Mouse (Mus musculus): ENCODE results near the gene Ddx47. TPM values are rescaled to one million over a fixed set of nuclear protein-coding genes. Genes with fewer than 3 reads are reported as not detected.
A peak's percentile ranks its signal among the peaks of the same experiment; 100 is the strongest.

The Ddx47 gene
- polyA plus RNA-seq, 1 experiment from 2014 or later, result 74.2 TPM

DNA sequence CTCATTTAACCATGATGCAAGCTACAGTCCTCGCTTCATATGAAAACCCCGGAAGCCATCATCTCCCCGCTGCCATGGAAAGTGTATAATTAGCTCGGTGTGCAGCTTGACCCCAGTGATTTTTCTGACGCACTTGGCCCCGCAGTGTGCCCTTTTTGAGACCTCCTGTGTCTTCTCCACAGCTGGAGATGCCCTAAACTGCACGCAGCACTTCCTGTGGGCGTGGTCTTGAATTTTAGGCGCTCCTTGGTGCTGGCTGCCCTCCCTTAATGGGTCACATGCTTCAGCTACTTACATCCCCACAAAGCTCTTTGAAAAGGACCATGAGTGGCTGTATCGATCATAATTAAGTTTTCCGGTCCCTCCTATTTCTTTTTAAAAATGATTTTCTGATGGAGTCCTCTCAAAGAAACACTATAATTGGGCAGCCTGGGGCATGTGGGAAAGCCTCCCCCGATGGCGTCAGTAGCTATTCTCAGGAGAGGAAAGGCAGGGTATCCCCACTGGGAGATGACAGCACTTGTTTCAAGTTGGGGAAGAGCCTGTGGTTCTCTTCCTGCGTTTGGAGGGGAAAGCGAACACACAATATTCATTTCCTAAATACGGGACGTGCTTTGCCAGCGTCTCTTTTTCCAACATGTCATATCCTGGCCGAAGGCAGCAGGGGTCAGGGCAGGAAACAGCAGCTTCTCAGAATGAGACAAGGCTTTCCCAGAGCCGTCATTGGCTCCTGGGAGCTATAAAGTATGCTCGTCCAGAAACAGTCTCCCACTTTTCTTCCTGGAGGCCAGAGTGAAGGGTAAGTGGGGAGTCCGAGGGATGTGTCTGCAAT, 30.0 kb upstream of the Ddx47 start, which contains the start of gene Apold1:
Gene Apold1, plus strand, starts transcription at position 488 of the 832 bp plus-strand sequence.
- Histone ChIP-seq H3K4me3 (ENCODE audit: low read length) (0 out of 2 replicates have a peak within 1 kb of the TSS, but pooled peaks have one; percentile 12), H3K27ac (ENCODE audit: low read depth, low read length) (no peak within 1 kb of the TSS), H3K9me3 (ENCODE audit: control insufficient read depth, low read length) (no peaks in the 10 kb centered on the region), H3K27me3 (replicated peaks; ENCODE audit: control insufficient read depth, insufficient read depth, low read length) (no peaks in the 10 kb centered on the region), H3K4me2 (ENCODE audit: low read length) (peak within 1 kb of the TSS; percentile 46), H3K9ac (ENCODE audit: low read depth, low read length) (no peak within 1 kb of the TSS), H3K4me1 (ENCODE audit: control insufficient read depth, insufficient read depth, low read depth, low read length) (peaks cover 4% of the 10 kb centered on the region; the same call in 1 of the 2 replicates), H3K36me3 (ENCODE audit: control insufficient read depth, insufficient read depth, low read length) (no peaks in the 10 kb centered on the region)
- 43% methylated on average over 22 of the region's 22 CpGs for WGBS
- ATAC-seq, result no peak

DNA sequence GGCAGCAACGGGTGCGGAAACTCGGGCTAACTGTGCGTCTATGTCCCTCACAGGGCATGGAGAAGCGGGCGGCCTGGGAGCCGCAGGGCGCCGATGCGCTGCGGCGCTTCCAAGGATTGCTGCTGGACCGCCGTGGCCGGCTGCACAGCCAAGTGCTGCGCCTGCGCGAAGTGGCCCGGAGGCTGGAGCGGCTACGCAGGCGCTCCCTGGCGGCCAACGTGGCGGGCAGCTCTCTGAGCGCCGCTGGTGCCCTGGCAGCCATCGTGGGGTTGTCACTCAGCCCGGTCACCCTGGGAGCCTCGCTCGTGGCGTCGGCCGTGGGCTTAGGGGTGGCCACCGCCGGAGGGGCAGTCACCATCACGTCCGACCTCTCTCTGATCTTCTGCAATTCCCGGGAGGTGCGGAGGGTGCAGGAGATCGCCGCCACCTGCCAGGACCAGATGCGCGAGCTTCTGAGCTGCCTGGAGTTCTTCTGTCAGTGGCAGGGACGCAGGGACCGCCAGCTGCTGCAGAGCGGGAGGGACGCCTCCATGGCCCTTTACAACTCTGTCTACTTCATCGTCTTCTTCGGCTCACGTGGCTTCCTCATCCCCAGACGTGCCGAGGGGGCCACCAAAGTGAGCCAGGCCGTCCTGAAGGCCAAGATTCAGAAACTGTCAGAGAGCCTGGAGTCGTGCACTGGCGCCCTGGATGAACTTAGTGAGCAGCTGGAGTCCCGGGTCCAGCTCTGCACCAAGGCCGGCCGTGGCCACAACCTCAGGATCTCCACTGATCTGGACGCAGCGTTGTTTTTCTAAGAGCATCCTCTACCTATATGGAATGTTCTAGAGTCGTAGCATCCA, 27.7 kb upstream of the Ddx47 start:
- WGBS, result 3% methylated on average over 58 of the region's 62 CpGs
- H3K9me3 ChIP-seq (ENCODE audit: control insufficient read depth, low read length), result no peaks in the 10 kb centered on the region
- H3K4me3 ChIP-seq (ENCODE audit: low read length), result peak overlapping the region; percentile 68
- peak overlapping the region; percentile 83 for H3K4me2 ChIP-seq (ENCODE audit: low read length)
- ATAC-seq, result peak; percentile 93
- H3K27me3 ChIP-seq (replicated peaks; ENCODE audit: control insufficient read depth, insufficient read depth, low read length), result no peaks in the 10 kb centered on the region
- peaks cover 4% of the 10 kb centered on the region; the same call in 1 of the 2 replicates for H3K4me1 ChIP-seq (ENCODE audit: control insufficient read depth, insufficient read depth, low read depth, low read length)
- peak overlapping the region; percentile 68 for H3K27ac ChIP-seq (ENCODE audit: low read depth, low read length)
- H3K36me3 ChIP-seq (ENCODE audit: control insufficient read depth, insufficient read depth, low read length), result no peaks in the 10 kb centered on the region
- H3K9ac ChIP-seq (ENCODE audit: low read depth, low read length), result peak overlapping the region; percentile 80

DNA sequence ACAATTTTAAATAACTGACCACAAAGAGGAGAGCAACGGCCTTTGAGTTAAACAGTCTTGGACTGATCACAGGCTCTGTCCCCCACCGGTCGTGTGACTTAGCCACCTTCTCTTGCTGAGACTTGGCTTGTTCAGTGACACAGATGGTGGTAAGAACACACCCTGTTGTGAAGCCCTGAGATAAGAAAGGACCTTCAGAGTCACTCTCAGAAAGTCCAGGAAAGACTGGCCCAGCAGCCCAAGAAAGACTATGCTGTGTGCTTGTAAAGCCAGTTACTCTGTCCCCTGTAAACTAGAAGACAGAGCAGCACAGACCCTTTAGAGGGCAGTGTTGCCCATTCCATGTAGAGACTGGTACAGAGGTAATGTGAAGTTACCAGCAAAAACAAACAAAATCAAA, 26.7 kb upstream of the Ddx47 start:
- H3K4me2 ChIP-seq (ENCODE audit: low read length), result no peak overlapping the region

DNA sequence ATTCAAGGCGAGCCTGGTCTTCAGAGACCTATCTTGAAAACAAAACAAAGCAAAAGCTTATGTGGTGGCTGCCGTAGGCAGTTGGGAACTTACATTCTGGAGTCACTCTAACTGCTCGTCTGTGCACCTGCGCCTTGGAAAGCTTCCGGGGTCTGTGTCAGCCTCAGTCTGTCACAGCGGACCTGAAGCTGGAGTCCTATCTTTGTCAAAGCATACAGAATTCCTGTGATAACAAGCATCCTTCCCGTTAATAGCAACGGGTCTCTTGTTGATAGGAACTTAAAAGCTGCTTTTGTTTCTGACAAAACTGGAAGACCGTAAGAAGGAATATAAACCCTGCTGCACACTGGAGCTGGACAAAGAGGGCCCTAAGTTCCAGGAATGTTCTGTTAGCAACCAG, 23.0 kb upstream of the Ddx47 start:
- no peak overlapping the region for H3K4me3 ChIP-seq (ENCODE audit: low read length)
- 81% methylated on average over 9 of the region's 9 CpGs for WGBS
- H3K9ac ChIP-seq (ENCODE audit: low read depth, low read length), result no peak overlapping the region
- no peak for ATAC-seq
- H3K9me3 ChIP-seq (ENCODE audit: control insufficient read depth, low read length), result no peaks in the 10 kb centered on the region
- no peak overlapping the region for H3K27ac ChIP-seq (ENCODE audit: low read depth, low read length)
- H3K27me3 ChIP-seq (replicated peaks; ENCODE audit: control insufficient read depth, insufficient read depth, low read length), result no peaks in the 10 kb centered on the region
- H3K36me3 ChIP-seq (ENCODE audit: control insufficient read depth, insufficient read depth, low read length), result no peaks in the 10 kb centered on the region
- no peak overlapping the region for H3K4me2 ChIP-seq (ENCODE audit: low read length)
- H3K4me1 ChIP-seq (ENCODE audit: control insufficient read depth, insufficient read depth, low read depth, low read length), result peaks cover 2% of the 10 kb centered on the region; the same call in 1 of the 2 replicates

More for the DNA sequence above, 26.7 kb upstream of the Ddx47 start:
- Histone ChIP-seq H3K9me3 (ENCODE audit: control insufficient read depth, low read length) (no peaks in the 10 kb centered on the region), H3K36me3 (ENCODE audit: control insufficient read depth, insufficient read depth, low read length) (no peaks in the 10 kb centered on the region), H3K4me3 (ENCODE audit: low read length) (no peak overlapping the region), H3K9ac (ENCODE audit: low read depth, low read length) (no peak overlapping the region), H3K27ac (ENCODE audit: low read depth, low read length) (no peak overlapping the region), H3K4me1 (ENCODE audit: control insufficient read depth, insufficient read depth, low read depth, low read length) (peaks cover 4% of the 10 kb centered on the region; the same call in 1 of the 2 replicates), H3K27me3 (replicated peaks; ENCODE audit: control insufficient read depth, insufficient read depth, low read length) (no peaks in the 10 kb centered on the region)
- peak; percentile 50; the same call in 1 of the 2 replicates for ATAC-seq
- WGBS, result 74% methylated on average over 3 of the region's 3 CpGs

DNA sequence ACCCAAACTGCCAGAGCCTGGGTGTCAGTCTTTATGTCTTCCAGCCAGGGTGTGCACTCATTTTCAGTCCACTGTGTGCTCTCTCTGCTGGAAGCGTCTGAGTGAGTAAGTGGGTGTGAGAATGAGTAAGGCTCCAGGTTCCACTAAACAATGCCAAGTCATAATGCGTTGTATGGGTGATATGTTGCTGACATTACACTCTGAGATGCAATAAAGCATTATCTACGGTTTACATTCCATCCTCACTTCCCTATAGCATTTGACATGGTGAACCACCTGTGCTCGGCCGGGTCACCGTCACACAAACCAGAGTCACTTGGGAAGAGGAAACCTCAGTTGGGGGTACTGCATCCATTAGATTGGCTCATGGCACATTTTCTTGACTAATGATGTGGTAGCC, 20.7 kb upstream of the Ddx47 start:
- Histone ChIP-seq H3K36me3 (ENCODE audit: control insufficient read depth, insufficient read depth, low read length) (no peaks in the 10 kb centered on the region), H3K4me1 (ENCODE audit: control insufficient read depth, insufficient read depth, low read depth, low read length) (no peaks in the 10 kb centered on the region), H3K4me3 (ENCODE audit: low read length) (no peak overlapping the region), H3K27me3 (replicated peaks; ENCODE audit: control insufficient read depth, insufficient read depth, low read length) (no peaks in the 10 kb centered on the region), H3K4me2 (ENCODE audit: low read length) (no peak overlapping the region), H3K27ac (ENCODE audit: low read depth, low read length) (no peak overlapping the region), H3K9me3 (ENCODE audit: control insufficient read depth, low read length) (no peaks in the 10 kb centered on the region), H3K9ac (ENCODE audit: low read depth, low read length) (no peak overlapping the region)
- no peak for ATAC-seq
- WGBS, result 90% methylated on average over 6 of the region's 6 CpGs

DNA sequence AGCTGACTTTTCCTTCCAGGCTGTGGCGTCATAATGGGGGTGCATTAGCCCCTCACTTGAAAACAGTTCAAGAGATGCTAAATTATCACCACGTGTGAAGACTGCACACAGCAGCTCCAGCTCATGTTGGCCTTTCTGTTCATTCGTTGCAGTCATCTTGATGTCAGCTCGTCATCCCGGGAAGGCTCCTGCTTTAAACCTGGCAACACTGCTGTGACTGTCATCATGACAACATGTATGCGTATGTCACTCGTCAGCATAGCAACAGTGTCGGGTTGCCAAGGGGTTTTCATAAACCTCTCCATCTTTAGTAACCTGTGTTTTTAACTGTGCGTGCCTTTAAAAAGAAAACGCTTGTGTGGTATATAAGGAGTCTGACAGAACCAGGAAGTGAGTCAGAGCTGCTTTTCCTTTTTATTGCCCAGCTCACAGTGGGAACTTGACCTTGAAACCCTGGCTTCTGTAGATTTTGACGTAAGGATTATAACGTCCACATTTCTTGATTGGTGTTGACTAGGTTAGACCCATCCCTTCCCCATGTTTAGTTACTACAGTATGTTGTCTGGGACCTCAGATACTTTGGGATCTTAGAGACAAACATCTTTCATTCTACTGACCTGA, 17.3 kb upstream of the Ddx47 start:
- H3K4me1 ChIP-seq (ENCODE audit: control insufficient read depth, insufficient read depth, low read depth, low read length), result no peaks in the 10 kb centered on the region
- H3K27me3 ChIP-seq (replicated peaks; ENCODE audit: control insufficient read depth, insufficient read depth, low read length), result no peaks in the 10 kb centered on the region
- H3K4me2 ChIP-seq (ENCODE audit: low read length), result no peak overlapping the region
- no peak; the same call in 1 of the 2 replicates for ATAC-seq
- H3K36me3 ChIP-seq (ENCODE audit: control insufficient read depth, insufficient read depth, low read length), result no peaks in the 10 kb centered on the region
- WGBS, result 67% methylated on average over 12 of the region's 12 CpGs
- H3K9ac ChIP-seq (ENCODE audit: low read depth, low read length), result no peak overlapping the region
- H3K4me3 ChIP-seq (ENCODE audit: low read length), result no peak overlapping the region
- no peak overlapping the region for H3K27ac ChIP-seq (ENCODE audit: low read depth, low read length)
- no peaks in the 10 kb centered on the region for H3K9me3 ChIP-seq (ENCODE audit: control insufficient read depth, low read length)

DNA sequence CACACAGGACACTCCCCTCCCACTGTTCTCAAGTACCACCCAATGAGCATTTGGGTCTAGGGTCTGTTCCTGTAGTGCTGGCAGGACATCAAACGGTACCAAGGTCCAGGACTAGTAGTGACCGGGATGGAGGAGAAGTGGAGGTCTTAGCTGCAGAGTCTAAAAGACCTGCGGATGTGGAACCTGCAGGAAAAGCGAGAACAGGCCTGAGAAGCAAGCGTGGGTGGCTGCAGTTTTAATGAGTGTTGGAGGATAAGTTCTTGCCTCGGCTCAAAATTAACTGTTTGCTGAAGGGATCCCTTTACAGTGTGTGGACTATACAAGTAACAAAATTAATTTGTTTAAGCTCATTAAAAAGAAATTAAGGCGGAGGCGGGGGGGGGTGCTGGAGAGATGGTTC, 16.4 kb upstream of the Ddx47 start:
- WGBS, result 82% methylated on average over 8 of the region's 8 CpGs
- Histone ChIP-seq H3K27me3 (replicated peaks; ENCODE audit: control insufficient read depth, insufficient read depth, low read length) (no peaks in the 10 kb centered on the region), H3K4me3 (ENCODE audit: low read length) (no peak overlapping the region), H3K9ac (ENCODE audit: low read depth, low read length) (no peak overlapping the region), H3K27ac (ENCODE audit: low read depth, low read length) (no peak overlapping the region), H3K9me3 (ENCODE audit: control insufficient read depth, low read length) (no peaks in the 10 kb centered on the region), H3K4me2 (ENCODE audit: low read length) (no peak overlapping the region), H3K36me3 (ENCODE audit: control insufficient read depth, insufficient read depth, low read length) (no peaks in the 10 kb centered on the region), H3K4me1 (ENCODE audit: control insufficient read depth, insufficient read depth, low read depth, low read length) (no peaks in the 10 kb centered on the region)
- no peak for ATAC-seq

DNA sequence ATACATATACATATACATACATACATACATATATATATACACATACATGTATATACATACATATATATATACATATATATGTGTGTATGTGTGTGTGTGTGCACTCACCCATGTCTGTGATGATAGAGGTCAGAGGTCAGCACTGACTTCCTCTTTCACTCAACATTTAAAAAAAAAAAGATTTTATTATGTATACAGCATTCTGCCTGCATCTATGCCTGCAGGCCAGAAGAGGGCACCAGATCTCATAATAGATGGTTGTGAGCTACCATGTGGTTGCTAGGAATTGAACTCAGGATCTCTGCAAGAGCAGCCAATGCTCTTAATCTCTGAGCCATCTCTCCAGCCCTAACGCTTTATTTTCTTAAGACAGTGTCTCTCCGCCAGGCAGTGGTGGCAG, 14.5 kb upstream of the Ddx47 start:
- no peaks in the 10 kb centered on the region for H3K27me3 ChIP-seq (replicated peaks; ENCODE audit: control insufficient read depth, insufficient read depth, low read length)
- no peak overlapping the region for H3K4me3 ChIP-seq (ENCODE audit: low read length)
- H3K9ac ChIP-seq (ENCODE audit: low read depth, low read length), result no peak overlapping the region
- H3K27ac ChIP-seq (ENCODE audit: low read depth, low read length), result no peak overlapping the region
- no peaks in the 10 kb centered on the region for H3K36me3 ChIP-seq (ENCODE audit: control insufficient read depth, insufficient read depth, low read length)
- 92% methylated on average over 2 of the region's 2 CpGs for WGBS
- H3K4me2 ChIP-seq (ENCODE audit: low read length), result no peak overlapping the region
- H3K4me1 ChIP-seq (ENCODE audit: control insufficient read depth, insufficient read depth, low read depth, low read length), result no peaks in the 10 kb centered on the region
- ATAC-seq, result no peak
- H3K9me3 ChIP-seq (ENCODE audit: control insufficient read depth, low read length), result no peaks in the 10 kb centered on the region

Measured in hindbrain, embryonic 16.5 days (tissue).